Mouse (Mus musculus) testis, adult 2 months (tissue): ENCODE data around the gene Smagp.

Experiments
- CTCF ChIP-seq: fragments of 200-500 bp; IDR thresholded peaks from 2 replicates; pipeline ENCODE4 v1.5.1; 2012; ENCODE audit warnings: low read depth, mild to moderate bottlenecking, inconsistent platforms, low read length, moderate library complexity; ENCODE audit not compliant: control insufficient read depth, insufficient read depth, insufficient replicate concordance
- POLR2A ChIP-seq: fragments of 200-500 bp; IDR thresholded peaks from 2 replicates; pipeline ENCODE4 v1.6.1; 2012; ENCODE audit warnings: low read depth, mild to moderate bottlenecking, inconsistent platforms, low read length, moderate library complexity; ENCODE audit not compliant: control insufficient read depth

DNA sequence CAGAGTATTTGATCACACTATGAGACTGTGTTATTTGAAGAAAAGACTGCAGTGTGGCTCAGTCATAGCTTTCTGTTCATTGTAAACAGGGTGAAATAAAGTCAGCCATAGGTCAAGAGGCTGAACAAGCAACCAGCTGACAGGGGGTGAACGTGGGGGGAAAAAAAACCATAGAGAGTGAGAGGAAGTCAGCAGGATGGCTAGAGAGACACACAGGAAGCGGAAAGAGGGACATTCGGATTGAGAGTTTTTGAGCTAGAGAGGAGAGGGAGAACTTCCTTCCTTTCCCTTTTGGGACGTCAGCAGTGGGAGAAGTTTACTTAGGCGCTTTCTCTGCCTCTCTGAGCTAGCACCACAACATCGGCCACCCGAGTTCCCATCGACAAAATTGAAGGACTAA is 46.3 kb downstream of the Smagp start:
- TF ChIP-seq CTCF (no peak), POLR2A (no peak)
